Mouse (Mus musculus) ES-Bruce4 (cell line): Measurements from ENCODE around the gene Hmga1b. TPM values are rescaled to one million over a fixed set of nuclear protein-coding genes. Genes with fewer than 3 reads are reported as not detected.

Experiments used
- H3K27ac ChIP-seq: 2 replicates; pipeline ENCODE4 v1.5.1; 2012; ENCODE audit warnings: low read length, inconsistent platforms; ENCODE audit not compliant: insufficient read depth
- H3K27me3 ChIP-seq: 2 replicates; pipeline ENCODE4 v1.6.1; 2012; ENCODE audit warnings: mild to moderate bottlenecking, low read length, inconsistent platforms; ENCODE audit not compliant: control insufficient read depth, poor library complexity, insufficient read depth, severe bottlenecking
- H3K36me3 ChIP-seq: 2 replicates; pipeline ENCODE4 v1.6.1; 2012; ENCODE audit warnings: inconsistent platforms, mild to moderate bottlenecking, low read length, moderate library complexity; ENCODE audit not compliant: control insufficient read depth, poor library complexity, insufficient read depth, severe bottlenecking
- H3K4me1 ChIP-seq: one replicate; pipeline ENCODE4 v1.8.1; 2011; ENCODE audit warnings: low read length; ENCODE audit not compliant: control insufficient read depth, insufficient read depth
- H3K4me3 ChIP-seq: 2 replicates; pipeline ENCODE4 v1.5.1; 2011; ENCODE audit warnings: low read depth, mild to moderate bottlenecking, low read length
- H3K9ac ChIP-seq: 2 replicates; pipeline ENCODE4 v1.6.1; 2012; ENCODE audit warnings: low read depth, mild to moderate bottlenecking, inconsistent platforms; ENCODE audit not compliant: poor library complexity, severe bottlenecking
- H3K9me3 ChIP-seq: replicated peaks from 2 replicates; pipeline ENCODE4 v1.6.1; 2012; ENCODE audit warnings: mild to moderate bottlenecking, low read length, inconsistent platforms; ENCODE audit not compliant: control insufficient read depth, poor library complexity, insufficient read depth, severe bottlenecking
- CTCF ChIP-seq: IDR thresholded peaks from one replicate; pipeline ENCODE4 v1.8.1; 2011; ENCODE audit warnings: low read depth, low read length
- EP300 ChIP-seq: IDR thresholded peaks from 2 replicates; pipeline ENCODE4 v1.6.1; 2011; ENCODE audit warnings: low read depth, low read length; ENCODE audit not compliant: insufficient read depth
- POLR2A ChIP-seq: IDR thresholded peaks from one replicate; pipeline ENCODE4 v1.8.1; 2011; ENCODE audit warnings: low read length; ENCODE audit not compliant: insufficient read depth
- polyA plus RNA-seq: library from polyadenylated mRNA; stranded (reverse); fragments of >200 nt; gene quantifications from 2 replicates; pipeline ENCODE4 v1.2.4, GENCODE M21; 2011; ENCODE audit warnings: low read depth; ENCODE audit not compliant: missing spikeins, insufficient read depth, insufficient read length

Hmga1b gene
- polyA plus RNA-seq, 1 experiment, result 56.2 TPM

GRCm38 (mm10) chr11:120792652-120793051 is 30.1 kb downstream of the Hmga1b start:
- H3K36me3 ChIP-seq, result peaks cover 43% of the 10 kb centered on the region
- H3K27me3 ChIP-seq, result no peaks in the 10 kb centered on the region
- H3K9me3 ChIP-seq, result no peaks in the 10 kb centered on the region
- no peak for TF ChIP-seq EP300
- TF ChIP-seq POLR2A, result no peak
- no peak overlapping the region for H3K9ac ChIP-seq
- H3K27ac ChIP-seq, result no peak overlapping the region
- H3K4me1 ChIP-seq, result no peaks in the 10 kb centered on the region
- H3K4me3 ChIP-seq, result no peak overlapping the region

DNA sequence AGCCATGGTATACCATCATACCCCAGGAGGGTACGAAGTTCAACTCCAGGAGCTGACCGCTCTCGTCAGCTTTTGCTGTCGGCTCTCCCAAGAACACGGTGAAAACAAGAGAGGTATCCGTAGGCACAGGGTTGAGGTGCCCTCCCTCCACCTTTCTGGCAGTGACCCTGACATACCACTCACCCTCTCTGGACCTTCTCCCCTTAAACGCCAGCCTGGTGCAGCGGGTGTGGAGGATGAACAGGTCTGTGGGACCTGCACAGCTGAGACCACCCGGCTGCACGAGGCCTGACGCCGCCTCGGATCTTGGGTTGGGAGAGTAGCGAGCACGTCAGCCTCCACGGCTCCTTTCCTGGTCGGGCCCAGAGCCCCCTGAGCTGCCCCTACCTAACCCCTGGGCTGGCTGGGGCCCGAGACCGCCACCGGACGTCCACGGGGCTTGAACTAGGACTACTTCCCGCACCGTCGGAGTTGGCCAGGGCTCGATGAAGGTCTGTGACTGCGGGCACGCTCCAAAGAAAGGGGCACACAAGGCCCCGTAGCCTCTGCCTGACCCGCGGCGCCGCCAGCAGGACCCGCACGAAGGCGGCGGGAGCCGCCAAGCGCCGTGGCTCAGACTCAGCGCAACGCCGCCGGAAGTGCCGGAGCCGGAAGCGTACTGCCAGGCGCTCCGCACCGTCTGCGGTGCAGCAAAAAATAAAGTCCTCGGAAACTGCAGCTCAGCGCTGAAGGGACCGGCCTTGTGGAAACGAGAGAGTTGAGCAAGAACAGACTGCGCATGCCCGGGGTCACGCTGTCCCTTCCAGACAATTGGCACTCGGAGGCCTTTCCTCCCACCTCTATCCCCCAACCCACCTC is 33.4 kb downstream of the Hmga1b start, which contains the start of gene Dus1l:
Dus1l (minus strand) TSS at position 648 of the 858 bp plus-strand sequence.
- Histone ChIP-seq H3K36me3 (peaks cover 15% of the 10 kb centered on the region), H3K9me3 (no peaks in the 10 kb centered on the region), H3K9ac (peak within 1 kb of the TSS; percentile 86), H3K27ac (peak within 1 kb of the TSS; percentile 55), H3K4me1 (no peaks in the 10 kb centered on the region), H3K27me3 (no peaks in the 10 kb centered on the region), H3K4me3 (peak within 1 kb of the TSS; percentile 90)
- TF ChIP-seq EP300, result peak; percentile 80; the same call in 1 of the 2 replicates
- no peak for TF ChIP-seq CTCF
- TF ChIP-seq POLR2A, result no peak

GRCm38 (mm10) chr11:120796614-120796946 is 34.0 kb downstream of the Hmga1b start:
- Histone ChIP-seq H3K27ac (peak overlapping the region; percentile 55), H3K9me3 (no peaks in the 10 kb centered on the region), H3K36me3 (peaks cover 9% of the 10 kb centered on the region), H3K27me3 (no peaks in the 10 kb centered on the region), H3K9ac (peak overlapping the region; percentile 48), H3K4me1 (no peaks in the 10 kb centered on the region), H3K4me3 (peak overlapping the region; percentile 45)
- TF ChIP-seq CTCF, result no peak
- TF ChIP-seq EP300, result no peak
- TF ChIP-seq POLR2A, result no peak

- Histone ChIP-seq H3K9ac (no peak overlapping the region), H3K27ac (no peak overlapping the region), H3K27me3 (no peaks in the 10 kb centered on the region), H3K36me3 (no peaks in the 10 kb centered on the region), H3K4me3 (no peak overlapping the region), H3K9me3 (no peaks in the 10 kb centered on the region), H3K4me1 (no peaks in the 10 kb centered on the region)
- no peak for TF ChIP-seq CTCF
- no peak for TF ChIP-seq POLR2A
- no peak for TF ChIP-seq EP300
Measured at GRCm38 (mm10) chr11:120798244-120798643, 35.6 kb downstream of the Hmga1b start.

DNA sequence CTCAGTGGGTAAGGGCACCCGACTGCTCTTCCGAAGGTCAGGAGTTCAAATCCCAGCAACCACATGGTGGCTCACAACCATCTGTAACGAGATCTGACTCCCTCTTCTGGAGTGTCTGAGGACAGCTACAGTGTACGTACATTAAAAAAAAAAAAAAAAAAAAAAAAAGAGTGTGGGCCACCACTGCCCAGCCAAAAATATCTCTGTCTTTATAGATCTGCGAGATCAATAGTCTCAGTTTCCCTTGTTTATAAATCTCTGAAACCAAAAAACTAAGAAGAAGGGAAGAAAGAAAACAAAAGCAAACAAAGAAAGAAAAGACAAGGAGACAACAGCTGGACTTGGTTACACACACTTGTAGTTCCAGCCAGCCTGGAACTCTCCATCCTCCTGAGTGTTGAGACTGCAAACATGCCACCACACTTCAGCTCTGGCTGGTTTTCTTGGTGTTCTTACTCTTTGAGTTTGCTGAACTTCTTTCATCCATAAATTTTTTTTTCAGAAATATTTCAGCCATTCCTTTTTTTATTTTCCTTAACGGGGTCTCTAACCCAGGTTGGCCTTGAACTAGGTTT is 36.8 kb downstream of the Hmga1b start:
- Histone ChIP-seq H3K36me3 (no peaks in the 10 kb centered on the region), H3K4me1 (no peaks in the 10 kb centered on the region), H3K27ac (peak overlapping the region; percentile 84), H3K27me3 (no peaks in the 10 kb centered on the region), H3K4me3 (no peak overlapping the region), H3K9ac (peak overlapping the region; percentile 36; the same call in 1 of the 2 replicates), H3K9me3 (no peaks in the 10 kb centered on the region)
- TF ChIP-seq EP300 (no peak), CTCF (no peak), POLR2A (no peak)
